Mouse (Mus musculus): Measurements from ENCODE around the gene Ptger1. TPM values are rescaled to one million over a fixed set of nuclear protein-coding genes. Genes with fewer than 3 reads are reported as not detected.

The Ptger1 gene
- 0.63 and 0.90 TPM in 2 replicates for polyA plus RNA-seq (2016; fragmentation: Nextera tagmentation; extraction: Ambion mirVana)

- peak within 1 kb of the TSS; percentile 41; the same call in 1 of the 2 replicates for H3K27ac ChIP-seq
- peak within 1 kb of the TSS; percentile 35 for H3K4me2 ChIP-seq
- no peaks in the 10 kb centered on the region for H3K9me3 ChIP-seq
- H3K4me1 ChIP-seq (replicated peaks), result peaks cover 55% of the 10 kb centered on the region
- H3K27me3 ChIP-seq, result peaks cover 22% of the 10 kb centered on the region
- peaks cover 44% of the 10 kb centered on the region for H3K36me3 ChIP-seq
- 29% methylated on average over 14 of the region's 14 CpGs for WGBS
- peak within 1 kb of the TSS; percentile 27; the same call in 1 of the 2 replicates for H3K9ac ChIP-seq (replicated peaks)
- ATAC-seq (ENCODE audit: insufficient number of reproducible peaks, insufficient read depth, low FRiP score, low TSS enrichment, low read depth), result peak; percentile 12; the same call in 1 of the 2 replicates
- no peak within 1 kb of the TSS; the same call in 1 of the 2 replicates for H3K4me3 ChIP-seq (replicated peaks)
Measured at GRCm38 (mm10) chr8:83665969-83666865, at the start of gene Ptger1. Gene Ptger1 (plus strand): TSS chr8:83666678.

DNA sequence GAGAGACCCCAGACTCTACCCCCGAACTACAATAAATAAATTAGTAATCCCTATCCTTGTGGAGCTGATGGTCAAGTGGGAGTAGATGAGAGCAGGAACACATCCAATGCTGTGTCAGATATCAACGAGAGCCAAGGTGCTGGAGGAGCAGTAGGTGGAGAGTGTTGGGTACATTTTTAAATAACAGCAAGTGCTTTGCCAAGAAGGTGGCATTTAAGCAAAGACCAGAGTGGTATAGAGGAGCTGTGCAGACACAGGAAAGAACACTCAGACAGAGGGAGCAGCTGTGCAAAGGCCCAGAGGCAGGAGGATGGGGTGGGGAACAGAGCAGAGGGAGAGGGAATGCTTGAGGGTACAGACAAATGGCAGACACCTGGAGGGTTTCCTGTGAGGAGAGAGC, 49.4 kb upstream of the Ptger1 start:
- Histone ChIP-seq H3K27ac (no peak overlapping the region), H3K4me3 (replicated peaks) (no peak overlapping the region), H3K4me1 (replicated peaks) (peaks cover 4% of the 10 kb centered on the region; the same call in 1 of the 2 replicates), H3K36me3 (peaks cover 22% of the 10 kb centered on the region), H3K9me3 (no peaks in the 10 kb centered on the region; the same call in 1 of the 2 replicates), H3K4me2 (no peak overlapping the region), H3K27me3 (no peaks in the 10 kb centered on the region), H3K9ac (replicated peaks) (no peak overlapping the region)
- ATAC-seq (ENCODE audit: insufficient number of reproducible peaks, insufficient read depth, low FRiP score, low TSS enrichment, low read depth), result no peak
- WGBS, result 83% methylated on average over 2 of the region's 2 CpGs

DNA sequence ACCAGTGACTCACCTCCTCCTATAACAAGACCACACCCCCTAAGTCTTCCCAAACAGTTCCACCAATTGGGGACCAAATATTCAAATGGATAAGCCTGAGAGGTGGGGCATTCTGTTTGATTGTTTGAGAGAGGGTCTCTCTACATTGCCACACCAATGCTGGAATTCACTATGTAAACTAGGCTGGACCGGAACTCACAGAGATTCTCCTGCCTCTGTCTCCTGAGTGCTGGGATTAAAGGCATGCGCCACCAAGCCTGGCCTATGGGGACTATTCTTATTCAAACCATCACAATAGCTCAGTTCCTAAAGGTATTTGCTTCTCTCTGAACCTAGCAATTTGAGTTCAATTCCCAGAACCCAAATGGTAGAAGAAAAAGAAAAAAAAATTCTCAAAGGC, 47.9 kb upstream of the Ptger1 start:
- no peak for ATAC-seq (ENCODE audit: insufficient number of reproducible peaks, insufficient read depth, low FRiP score, low TSS enrichment, low read depth)
- H3K27ac ChIP-seq, result no peak overlapping the region
- no peak overlapping the region for H3K4me3 ChIP-seq (replicated peaks)
- 95% methylated on average over 2 of the region's 2 CpGs for WGBS
- no peaks in the 10 kb centered on the region for H3K27me3 ChIP-seq
- peaks cover 10% of the 10 kb centered on the region; the same call in 1 of the 2 replicates for H3K36me3 ChIP-seq
- H3K9ac ChIP-seq (replicated peaks), result no peak overlapping the region
- H3K4me2 ChIP-seq, result no peak overlapping the region
- H3K4me1 ChIP-seq (replicated peaks), result peaks cover 5% of the 10 kb centered on the region; the same call in 1 of the 2 replicates
- H3K9me3 ChIP-seq, result no peaks in the 10 kb centered on the region; the same call in 1 of the 2 replicates

DNA sequence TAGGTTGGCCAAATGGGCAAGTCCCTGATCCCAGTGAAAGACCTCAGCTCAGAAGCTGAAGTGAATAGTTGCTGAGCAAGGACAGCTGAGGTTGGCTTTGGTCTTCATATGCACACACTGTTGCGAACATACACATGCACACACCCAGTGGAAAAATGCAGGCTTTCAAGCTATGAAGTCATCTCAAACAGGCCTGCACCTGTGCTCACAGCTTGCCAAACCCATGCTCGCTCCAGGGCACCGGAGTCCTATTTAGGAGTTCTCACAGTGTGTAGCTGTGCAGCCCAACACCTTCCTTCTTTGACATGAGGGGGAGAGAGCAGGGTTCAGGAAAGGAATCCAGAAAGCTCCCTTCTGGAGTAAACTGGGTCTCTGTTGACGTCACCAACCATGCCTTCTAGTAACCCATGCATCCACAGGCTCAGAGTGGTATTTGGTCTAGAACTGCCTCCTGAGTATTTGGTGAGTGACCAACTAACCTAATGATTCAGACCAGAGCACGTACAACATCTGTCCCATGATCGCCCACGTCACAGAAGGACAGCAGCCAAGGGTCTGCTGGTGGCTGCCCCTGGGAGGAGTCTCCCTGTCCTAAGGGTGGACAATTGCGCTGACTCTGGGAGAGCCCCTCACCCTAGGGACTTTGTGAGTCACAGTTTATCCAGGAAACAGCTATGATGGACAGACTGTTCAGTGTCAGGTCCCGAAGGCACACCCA, 46.8 kb upstream of the Ptger1 start:
- Histone ChIP-seq H3K4me3 (replicated peaks) (no peak overlapping the region), H3K4me1 (replicated peaks) (peaks cover 5% of the 10 kb centered on the region; the same call in 1 of the 2 replicates), H3K4me2 (no peak overlapping the region), H3K36me3 (no peaks in the 10 kb centered on the region), H3K9me3 (no peaks in the 10 kb centered on the region; the same call in 1 of the 2 replicates), H3K27ac (no peak overlapping the region), H3K9ac (replicated peaks) (no peak overlapping the region), H3K27me3 (no peaks in the 10 kb centered on the region)
- WGBS, result 84% methylated on average over 9 of the region's 9 CpGs
- no peak for ATAC-seq (ENCODE audit: insufficient number of reproducible peaks, insufficient read depth, low FRiP score, low TSS enrichment, low read depth)

DNA sequence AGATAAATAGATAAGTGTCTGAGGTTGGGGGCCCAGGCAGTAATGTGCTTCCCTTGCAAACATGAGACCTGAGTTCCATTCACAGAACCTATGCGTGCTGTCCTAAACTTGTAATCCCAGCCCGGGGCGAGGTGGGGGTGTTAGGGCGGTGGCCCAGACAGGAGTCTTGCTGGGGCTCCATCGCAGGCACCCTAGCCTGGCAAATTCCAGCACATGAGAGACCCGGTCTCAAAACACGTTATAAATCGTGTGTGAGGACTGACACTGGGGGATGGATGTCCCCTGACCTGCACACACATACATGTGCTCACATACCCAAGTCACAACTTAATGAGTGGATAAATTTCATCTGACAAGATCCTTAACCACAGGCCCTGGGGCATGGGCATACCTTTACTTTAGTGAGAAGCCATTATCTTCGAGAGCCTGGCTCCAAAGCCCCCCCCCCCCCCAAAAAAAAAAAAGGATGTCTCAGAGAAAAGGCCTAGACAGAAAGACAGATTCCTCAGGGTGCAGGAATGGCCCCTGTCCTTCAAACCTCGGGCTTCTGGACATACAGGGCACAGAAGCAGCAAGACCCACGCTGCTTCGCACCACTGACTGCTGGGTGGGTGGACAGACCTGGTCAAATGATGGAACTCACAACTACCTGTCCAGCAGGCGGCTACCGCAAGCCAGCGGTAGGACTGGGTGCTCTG, 44.6 kb upstream of the Ptger1 start:
- peaks cover 5% of the 10 kb centered on the region; the same call in 1 of the 2 replicates for H3K4me1 ChIP-seq (replicated peaks)
- no peak overlapping the region for H3K27ac ChIP-seq

GRCm38 (mm10) chr8:83622389-83622989, 44.0 kb upstream of the Ptger1 start:
- no peak overlapping the region for H3K27ac ChIP-seq
- ATAC-seq (ENCODE audit: insufficient number of reproducible peaks, insufficient read depth, low FRiP score, low TSS enrichment, low read depth), result peak; percentile 65; the same call in 1 of the 2 replicates

More for the DNA sequence above, 44.6 kb upstream of the Ptger1 start:
- no peaks in the 10 kb centered on the region for H3K27me3 ChIP-seq
- peak; percentile 38; the same call in 1 of the 2 replicates for ATAC-seq (ENCODE audit: insufficient number of reproducible peaks, insufficient read depth, low FRiP score, low TSS enrichment, low read depth)
- WGBS, result 58% methylated on average over 15 of the region's 15 CpGs
- H3K9me3 ChIP-seq, result no peaks in the 10 kb centered on the region; the same call in 1 of the 2 replicates
- peak overlapping the region; percentile 71 for H3K4me2 ChIP-seq
- H3K9ac ChIP-seq (replicated peaks), result peak overlapping the region; percentile 44; the same call in 1 of the 2 replicates
- peak overlapping the region; percentile 40 for H3K4me3 ChIP-seq (replicated peaks)
- no peaks in the 10 kb centered on the region for H3K36me3 ChIP-seq

GRCm38 (mm10) chr8:83623549-83623948, 42.9 kb upstream of the Ptger1 start:
- Histone ChIP-seq H3K4me2 (no peak overlapping the region), H3K4me3 (replicated peaks) (no peak overlapping the region), H3K4me1 (replicated peaks) (peaks cover 5% of the 10 kb centered on the region; the same call in 1 of the 2 replicates), H3K27me3 (no peaks in the 10 kb centered on the region), H3K36me3 (no peaks in the 10 kb centered on the region), H3K9ac (replicated peaks) (no peak overlapping the region), H3K27ac (no peak overlapping the region), H3K9me3 (no peaks in the 10 kb centered on the region)
- no peak for ATAC-seq (ENCODE audit: insufficient number of reproducible peaks, insufficient read depth, low FRiP score, low TSS enrichment, low read depth)
- 84% methylated on average over 7 of the region's 7 CpGs for WGBS

More at GRCm38 (mm10) chr8:83622389-83622989, 44.0 kb upstream of the Ptger1 start:
- no peaks in the 10 kb centered on the region for H3K36me3 ChIP-seq
- peak overlapping the region; percentile 71 for H3K4me2 ChIP-seq
- peak overlapping the region; percentile 44; the same call in 1 of the 2 replicates for H3K9ac ChIP-seq (replicated peaks)
- WGBS, result 11% methylated on average over 23 of the region's 23 CpGs
- no peaks in the 10 kb centered on the region for H3K27me3 ChIP-seq
- peak overlapping the region; percentile 40 for H3K4me3 ChIP-seq (replicated peaks)
- H3K9me3 ChIP-seq, result no peaks in the 10 kb centered on the region; the same call in 1 of the 2 replicates
- peaks cover 5% of the 10 kb centered on the region; the same call in 1 of the 2 replicates for H3K4me1 ChIP-seq (replicated peaks)

DNA sequence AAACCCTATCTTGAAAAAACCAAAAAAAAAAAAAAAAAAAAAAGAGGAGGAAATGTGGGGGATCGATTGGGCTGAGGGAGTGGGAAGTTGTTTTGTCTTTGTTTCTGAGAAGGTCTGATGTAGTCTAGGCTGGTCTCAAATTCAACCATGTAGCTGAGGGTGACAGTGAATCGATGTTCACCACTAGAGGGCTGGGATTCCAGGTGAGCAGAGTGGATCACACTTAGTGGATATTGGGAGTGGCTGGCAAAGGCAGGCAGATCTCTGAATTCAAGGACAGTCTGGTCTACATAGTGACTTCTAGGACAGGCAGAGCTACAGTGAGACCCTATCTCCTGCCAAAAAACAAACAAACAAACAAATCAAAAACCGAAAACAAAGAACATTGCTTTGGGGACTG, 41.7 kb upstream of the Ptger1 start:
- Histone ChIP-seq H3K9ac (replicated peaks) (no peak overlapping the region), H3K4me1 (replicated peaks) (peaks cover 5% of the 10 kb centered on the region; the same call in 1 of the 2 replicates), H3K4me3 (replicated peaks) (no peak overlapping the region), H3K27me3 (no peaks in the 10 kb centered on the region), H3K4me2 (no peak overlapping the region), H3K36me3 (no peaks in the 10 kb centered on the region), H3K9me3 (no peaks in the 10 kb centered on the region), H3K27ac (no peak overlapping the region)
- 54% methylated on average over 3 of the region's 3 CpGs for WGBS
- ATAC-seq (ENCODE audit: insufficient number of reproducible peaks, insufficient read depth, low FRiP score, low TSS enrichment, low read depth), result no peak

DNA sequence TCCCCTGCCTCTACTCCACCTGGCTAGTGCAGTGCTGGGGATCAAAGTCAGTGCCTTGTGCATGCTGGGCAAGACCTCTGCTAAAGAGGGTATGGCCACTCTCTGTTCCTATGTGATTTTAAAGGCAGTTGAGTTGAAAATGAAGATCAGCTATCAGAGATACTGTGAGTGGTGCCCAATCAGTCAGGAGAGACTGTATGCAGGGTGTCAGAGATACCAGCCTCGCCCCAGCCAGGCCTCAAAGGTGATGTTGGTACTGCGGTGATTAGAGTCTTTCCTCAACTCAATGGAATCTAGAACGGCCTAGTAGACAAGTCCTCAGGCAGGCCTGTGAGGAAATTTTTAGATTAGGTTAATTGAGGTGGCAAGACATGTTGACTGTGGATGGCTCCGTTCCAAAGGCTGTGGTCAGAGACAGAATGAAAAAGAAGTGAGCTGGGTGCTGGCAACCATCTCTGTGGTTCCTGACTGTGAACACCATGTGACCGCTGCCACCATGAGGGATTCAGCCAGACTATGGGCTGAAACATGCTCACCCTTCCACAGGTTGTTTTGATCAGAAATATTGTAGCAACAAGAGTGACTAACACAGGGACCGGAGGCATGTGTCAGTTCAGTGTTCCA, 40.7 kb upstream of the Ptger1 start:
- Histone ChIP-seq H3K4me3 (replicated peaks) (no peak overlapping the region), H3K4me1 (replicated peaks) (peaks cover 5% of the 10 kb centered on the region; the same call in 1 of the 2 replicates), H3K27me3 (no peaks in the 10 kb centered on the region), H3K9ac (replicated peaks) (no peak overlapping the region), H3K4me2 (no peak overlapping the region), H3K9me3 (no peaks in the 10 kb centered on the region), H3K36me3 (no peaks in the 10 kb centered on the region), H3K27ac (no peak overlapping the region)
- no peak for ATAC-seq (ENCODE audit: insufficient number of reproducible peaks, insufficient read depth, low FRiP score, low TSS enrichment, low read depth)
- 90% methylated on average over 6 of the region's 6 CpGs for WGBS
